Mouse (Mus musculus): ENCODE measurements around the gene Pigo. TPM values are rescaled to one million over a fixed set of nuclear protein-coding genes. Genes with fewer than 3 reads are reported as not detected.
A peak's percentile ranks its signal among the peaks of the same experiment; 100 is the strongest.

The Pigo gene
- polyA plus RNA-seq, 1 experiment from 2014 or later: 13.2 TPM

GRCm38 (mm10) chr4:43052627-43053026 lies 27.0 kb upstream of the Pigo start:
- ATAC-seq (replicated peaks; ENCODE audit: insufficient number of reproducible peaks, low FRiP score, low TSS enrichment): no peak
- Histone ChIP-seq H3K36me3 (ENCODE audit: control insufficient read depth, insufficient read depth, low read length) (no peaks in the 10 kb centered on the region), H3K4me1 (ENCODE audit: control insufficient read depth, insufficient read depth, low read length) (no peaks in the 10 kb centered on the region), H3K27me3 (ENCODE audit: control insufficient read depth, insufficient read depth, low read length) (no peaks in the 10 kb centered on the region), H3K9ac (ENCODE audit: low read depth, low read length) (no peak overlapping the region), H3K4me3 (ENCODE audit: low read depth, low read length) (no peak overlapping the region), H3K4me2 (no peak overlapping the region), H3K27ac (ENCODE audit: low read depth, low read length) (no peak overlapping the region), H3K9me3 (replicated peaks; ENCODE audit: control insufficient read depth, low read length) (no peaks in the 10 kb centered on the region)
- WGBS (ENCODE audit: insufficient replicate concordance): 7% methylated on average over 4 of the region's 4 CpGs

GRCm38 (mm10) chr4:43047231-43047630 lies 21.6 kb upstream of the Pigo start:
- peaks cover 14% of the 10 kb centered on the region for H3K4me1 ChIP-seq (ENCODE audit: control insufficient read depth, insufficient read depth, low read length)
- H3K9ac ChIP-seq (ENCODE audit: low read depth, low read length): no peak overlapping the region
- 8% methylated on average over 5 of the region's 5 CpGs for WGBS (ENCODE audit: insufficient replicate concordance)
- H3K27me3 ChIP-seq (ENCODE audit: control insufficient read depth, insufficient read depth, low read length): no peaks in the 10 kb centered on the region
- 0 out of 2 replicates have a peak overlapping the region, but pooled peaks have one; percentile 7 for H3K4me2 ChIP-seq
- H3K27ac ChIP-seq (ENCODE audit: low read depth, low read length): no peak overlapping the region
- H3K36me3 ChIP-seq (ENCODE audit: control insufficient read depth, insufficient read depth, low read length): no peaks in the 10 kb centered on the region
- no peaks in the 10 kb centered on the region for H3K9me3 ChIP-seq (replicated peaks; ENCODE audit: control insufficient read depth, low read length)
- no peak overlapping the region for H3K4me3 ChIP-seq (ENCODE audit: low read depth, low read length)
- no peak for ATAC-seq (replicated peaks; ENCODE audit: insufficient number of reproducible peaks, low FRiP score, low TSS enrichment)

- no peak overlapping the region; the same call in 1 of the 2 replicates for H3K4me2 ChIP-seq
- no peaks in the 10 kb centered on the region for H3K36me3 ChIP-seq (ENCODE audit: control insufficient read depth, insufficient read depth, low read length)
- H3K4me3 ChIP-seq (ENCODE audit: low read depth, low read length): no peak overlapping the region
- 59% methylated on average over 5 of the region's 5 CpGs for WGBS (ENCODE audit: insufficient replicate concordance)
- no peak overlapping the region for H3K27ac ChIP-seq (ENCODE audit: low read depth, low read length)
- peaks cover 14% of the 10 kb centered on the region for H3K4me1 ChIP-seq (ENCODE audit: control insufficient read depth, insufficient read depth, low read length)
- H3K9ac ChIP-seq (ENCODE audit: low read depth, low read length): no peak overlapping the region
- H3K27me3 ChIP-seq (ENCODE audit: control insufficient read depth, insufficient read depth, low read length): no peaks in the 10 kb centered on the region
- no peak for ATAC-seq (replicated peaks; ENCODE audit: insufficient number of reproducible peaks, low FRiP score, low TSS enrichment)
- H3K9me3 ChIP-seq (replicated peaks; ENCODE audit: control insufficient read depth, low read length): no peaks in the 10 kb centered on the region
These were observed 21.0 kb upstream of the Pigo start for GRCm38 (mm10) chr4:43046607-43047006.

GRCm38 (mm10) chr4:43045659-43046302 lies 20.2 kb upstream of the Pigo start, which contains the start of gene Fam214b:
Fam214b (minus strand) TSS chr4:43046220.
- Histone ChIP-seq H3K9me3 (replicated peaks; ENCODE audit: control insufficient read depth, low read length) (no peaks in the 10 kb centered on the region), H3K36me3 (ENCODE audit: control insufficient read depth, insufficient read depth, low read length) (no peaks in the 10 kb centered on the region), H3K4me2 (peak within 1 kb of the TSS; percentile 75), H3K4me3 (ENCODE audit: low read depth, low read length) (peak within 1 kb of the TSS; percentile 56), H3K27me3 (ENCODE audit: control insufficient read depth, insufficient read depth, low read length) (no peaks in the 10 kb centered on the region), H3K27ac (ENCODE audit: low read depth, low read length) (peak within 1 kb of the TSS; percentile 55; the same call in 1 of the 2 replicates), H3K4me1 (ENCODE audit: control insufficient read depth, insufficient read depth, low read length) (peaks cover 14% of the 10 kb centered on the region), H3K9ac (ENCODE audit: low read depth, low read length) (peak within 1 kb of the TSS; percentile 68)
- under 1% methylated on average over 33 of the region's 33 CpGs for WGBS (ENCODE audit: insufficient replicate concordance)
- ATAC-seq (replicated peaks; ENCODE audit: insufficient number of reproducible peaks, low FRiP score, low TSS enrichment): peak; percentile 90

- WGBS (ENCODE audit: insufficient replicate concordance): 5% methylated on average over 13 of the region's 13 CpGs
- no peak for ATAC-seq (replicated peaks; ENCODE audit: insufficient number of reproducible peaks, low FRiP score, low TSS enrichment)
- peaks cover 14% of the 10 kb centered on the region for H3K4me1 ChIP-seq (ENCODE audit: control insufficient read depth, insufficient read depth, low read length)
- H3K27ac ChIP-seq (ENCODE audit: low read depth, low read length): 0 out of 2 replicates have a peak overlapping the region, but pooled peaks have one; percentile 50
- no peaks in the 10 kb centered on the region for H3K27me3 ChIP-seq (ENCODE audit: control insufficient read depth, insufficient read depth, low read length)
- no peaks in the 10 kb centered on the region for H3K9me3 ChIP-seq (replicated peaks; ENCODE audit: control insufficient read depth, low read length)
- H3K4me2 ChIP-seq: peak overlapping the region; percentile 75
- peak overlapping the region; percentile 56 for H3K4me3 ChIP-seq (ENCODE audit: low read depth, low read length)
- peak overlapping the region; percentile 54 for H3K9ac ChIP-seq (ENCODE audit: low read depth, low read length)
- H3K36me3 ChIP-seq (ENCODE audit: control insufficient read depth, insufficient read depth, low read length): no peaks in the 10 kb centered on the region
These were observed 19.7 kb upstream of the Pigo start for GRCm38 (mm10) chr4:43045285-43045658.

GRCm38 (mm10) chr4:43044673-43045072 lies 19.1 kb upstream of the Pigo start:
- 37% methylated on average over 4 of the region's 4 CpGs for WGBS (ENCODE audit: insufficient replicate concordance)
- no peaks in the 10 kb centered on the region for H3K36me3 ChIP-seq (ENCODE audit: control insufficient read depth, insufficient read depth, low read length)
- no peaks in the 10 kb centered on the region for H3K27me3 ChIP-seq (ENCODE audit: control insufficient read depth, insufficient read depth, low read length)
- H3K4me2 ChIP-seq: peak overlapping the region; percentile 75
- H3K27ac ChIP-seq (ENCODE audit: low read depth, low read length): peak overlapping the region; percentile 50
- peaks cover 14% of the 10 kb centered on the region for H3K4me1 ChIP-seq (ENCODE audit: control insufficient read depth, insufficient read depth, low read length)
- no peak for ATAC-seq (replicated peaks; ENCODE audit: insufficient number of reproducible peaks, low FRiP score, low TSS enrichment)
- peak overlapping the region; percentile 54; the same call in 1 of the 2 replicates for H3K9ac ChIP-seq (ENCODE audit: low read depth, low read length)
- peak overlapping the region; percentile 56; the same call in 1 of the 2 replicates for H3K4me3 ChIP-seq (ENCODE audit: low read depth, low read length)
- no peaks in the 10 kb centered on the region for H3K9me3 ChIP-seq (replicated peaks; ENCODE audit: control insufficient read depth, low read length)

GRCm38 (mm10) chr4:43043644-43044357 lies 18.2 kb upstream of the Pigo start:
- Histone ChIP-seq H3K4me1 (ENCODE audit: control insufficient read depth, insufficient read depth, low read length) (peaks cover 21% of the 10 kb centered on the region), H3K9ac (ENCODE audit: low read depth, low read length) (peak overlapping the region; percentile 6), H3K9me3 (replicated peaks; ENCODE audit: control insufficient read depth, low read length) (no peaks in the 10 kb centered on the region), H3K27me3 (ENCODE audit: control insufficient read depth, insufficient read depth, low read length) (no peaks in the 10 kb centered on the region), H3K36me3 (ENCODE audit: control insufficient read depth, insufficient read depth, low read length) (no peaks in the 10 kb centered on the region), H3K4me3 (ENCODE audit: low read depth, low read length) (0 out of 2 replicates have a peak overlapping the region, but pooled peaks have one; percentile 14), H3K27ac (ENCODE audit: low read depth, low read length) (peak overlapping the region; percentile 50), H3K4me2 (peak overlapping the region; percentile 75)
- ATAC-seq (replicated peaks; ENCODE audit: insufficient number of reproducible peaks, low FRiP score, low TSS enrichment): 0 out of 2 replicates have a peak, but pooled peaks have one; percentile 11
- WGBS (ENCODE audit: insufficient replicate concordance): 17% methylated on average over 7 of the region's 7 CpGs

- WGBS (ENCODE audit: insufficient replicate concordance): 55% methylated on average over 9 of the region's 9 CpGs
- H3K36me3 ChIP-seq (ENCODE audit: control insufficient read depth, insufficient read depth, low read length): 0 out of 2 replicates have a peak, but pooled peaks cover 5% of the 10 kb centered on the region
- H3K9ac ChIP-seq (ENCODE audit: low read depth, low read length): no peak overlapping the region
- no peaks in the 10 kb centered on the region for H3K9me3 ChIP-seq (replicated peaks; ENCODE audit: control insufficient read depth, low read length)
- no peaks in the 10 kb centered on the region for H3K27me3 ChIP-seq (ENCODE audit: control insufficient read depth, insufficient read depth, low read length)
- H3K4me3 ChIP-seq (ENCODE audit: low read depth, low read length): no peak overlapping the region
- peaks cover 29% of the 10 kb centered on the region for H3K4me1 ChIP-seq (ENCODE audit: control insufficient read depth, insufficient read depth, low read length)
- H3K4me2 ChIP-seq: no peak overlapping the region
- ATAC-seq (replicated peaks; ENCODE audit: insufficient number of reproducible peaks, low FRiP score, low TSS enrichment): no peak
- peak overlapping the region; percentile 37 for H3K27ac ChIP-seq (ENCODE audit: low read depth, low read length)
These were observed 15.4 kb upstream of the Pigo start for GRCm38 (mm10) chr4:43040881-43041547.

Measured in heart, embryonic 11.5 days (tissue).